Mouse (Mus musculus) urinary bladder, adult 2 months (tissue): Measurements from ENCODE around the gene Zfp282. TPM values are rescaled to one million over a fixed set of nuclear protein-coding genes. Genes with fewer than 3 reads are reported as not detected.

Experiments used
- polyA plus RNA-seq: library from polyadenylated mRNA; depleted of rRNA; stranded (reverse); fragments of >200 nt; gene quantifications from 2 replicates; pipeline ENCODE4 v1.2.3, GENCODE M21; 2012; rRNA removed

Gene Zfp282
- polyA plus RNA-seq, 1 experiment: 11.8 TPM

Other genes with a start within 250 kb of the Zfp282 start
- 76.1 and 88.5 TPM in 2 replicates for gene Pdia4, start 63.8 kb upstream of the Zfp282 start, polyA plus RNA-seq
- gene Zfp786, start 46.3 kb upstream of the Zfp282 start, polyA plus RNA-seq: 0.48 and 0.75 TPM in 2 replicates
- gene Zfp398, start 41.5 kb upstream of the Zfp282 start, polyA plus RNA-seq: 6.6 and 8.2 TPM in 2 replicates
- 14.8 and 15.2 TPM in 2 replicates for gene Zfp212, start 43.3 kb downstream of the Zfp282 start, polyA plus RNA-seq
- 11.7 and 14.1 TPM in 2 replicates for gene Zfp956, start 76.2 kb downstream of the Zfp282 start, polyA plus RNA-seq
- gene Zfp777, start 171.7 kb downstream of the Zfp282 start, polyA plus RNA-seq: 8.8 and 14.6 TPM in 2 replicates
- gene Zfp746, start 209.4 kb downstream of the Zfp282 start, polyA plus RNA-seq: 19.7 and 20.5 TPM in 2 replicates